Mouse (Mus musculus): ENCODE data around the gene Ap1g2.

DNA sequence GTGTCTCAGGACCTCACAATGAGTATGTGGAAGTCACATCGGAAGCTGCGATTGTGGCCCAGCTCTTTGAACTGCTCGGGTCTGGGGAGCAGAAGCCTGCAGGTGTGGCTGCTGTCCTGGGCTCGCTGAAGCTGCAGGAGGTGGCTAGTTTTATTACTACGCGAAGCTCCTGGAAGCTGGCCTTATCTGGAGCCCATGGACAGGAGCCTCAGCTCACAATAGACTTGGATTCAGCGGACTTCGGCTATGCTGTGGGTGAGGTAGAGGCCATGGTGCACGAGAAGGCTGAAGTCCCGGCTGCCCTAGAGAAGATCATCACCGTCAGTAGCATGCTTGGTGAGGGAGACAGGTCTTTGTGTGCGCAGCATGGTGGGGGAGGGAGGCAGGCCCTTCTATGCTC is 10.7 kb downstream of the Ap1g2 start:
- no peak for TF ChIP-seq CTCF (IDR thresholded peaks at IDR 0.05; ENCODE audit: low read depth)
- no peak for TF ChIP-seq EP300 (IDR thresholded peaks at IDR 0.05; ENCODE audit: low read depth)
